Mouse (Mus musculus) heart, embryonic 13.5 days (tissue): ENCODE results near the gene Strip1. TPM values are rescaled to one million over a fixed set of nuclear protein-coding genes. Genes with fewer than 3 reads are reported as not detected.

ENCODE experiments used
- ATAC-seq: fragments of 200-750 bp; cut with Nextera tagmentation; 2 replicates; pipeline ENCODE4 v1.8.0; 2017; ENCODE audit warnings: moderate TSS enrichment; ENCODE audit not compliant: insufficient number of reproducible peaks, low FRiP score, low TSS enrichment; ENCODE audit errors: extremely low read depth
- H3K27ac ChIP-seq: fragments of 300-500 bp; sonication (generic); replicated peaks from 2 replicates; pipeline ENCODE4 v1.5.1; 2015; ENCODE audit warnings: moderate library complexity, mild to moderate bottlenecking, inconsistent platforms
- H3K27me3 ChIP-seq: fragments of 300-500 bp; sonication (generic); replicated peaks from 2 replicates; pipeline ENCODE4 v1.6.1; 2015; ENCODE audit warnings: mild to moderate bottlenecking, inconsistent platforms
- H3K36me3 ChIP-seq: fragments of 300-500 bp; sonication (generic); 2 replicates; pipeline ENCODE4 v1.6.1; 2015; ENCODE audit warnings: mild to moderate bottlenecking, inconsistent platforms
- H3K4me1 ChIP-seq: fragments of 300-500 bp; sonication (generic); 2 replicates; pipeline ENCODE4 v1.6.1; 2015; ENCODE audit warnings: inconsistent platforms
- H3K4me2 ChIP-seq: fragments of 300-500 bp; sonication (generic); 2 replicates; pipeline ENCODE4 v1.6.1; 2015; ENCODE audit warnings: inconsistent platforms, mild to moderate bottlenecking, moderate library complexity
- H3K4me3 ChIP-seq: fragments of 300-500 bp; sonication (generic); 2 replicates; pipeline ENCODE4 v1.5.1; 2015; ENCODE audit warnings: moderate library complexity, mild to moderate bottlenecking, inconsistent platforms
- H3K9ac ChIP-seq: fragments of 300-500 bp; sonication (generic); 2 replicates; pipeline ENCODE4 v1.6.1; 2015; ENCODE audit warnings: inconsistent platforms, mild to moderate bottlenecking, moderate library complexity
- H3K9me3 ChIP-seq: fragments of 300-500 bp; sonication (generic); 2 replicates; pipeline ENCODE4 v1.6.1; 2016; ENCODE audit warnings: inconsistent platforms
- WGBS: fragments of 180-500 bp; shearing (Covaris S2); methylation state at CpG from one replicate; pipeline ENCODE4 v1.1.7; 2015; ENCODE audit warnings: mixed read lengths; 5-methylcytosine and 5-hydroxymethylcytosine counted together
- polyA plus RNA-seq: library from polyadenylated mRNA; unstranded; fragments of >200 nt; fragmentation: Nextera tagmentation; extraction: Ambion mirVana; gene quantifications from 2 replicates; pipeline ENCODE4 v1.2.1, GENCODE M21; 2015

The Strip1 gene
- polyA plus RNA-seq, 1 experiment from 2014 or later = 36.3 TPM

- H3K9me3 ChIP-seq = no peaks in the 10 kb centered on the region
- H3K27ac ChIP-seq = peak overlapping the region; percentile 91
- H3K4me3 ChIP-seq = no peak overlapping the region
- no peak overlapping the region for H3K4me2 ChIP-seq
- WGBS = 12% methylated on average over 3 of the region's 3 CpGs
- no peak for ATAC-seq
- peak overlapping the region; percentile 1; the same call in 1 of the 2 replicates for H3K9ac ChIP-seq
- H3K36me3 ChIP-seq = no peaks in the 10 kb centered on the region
- H3K27me3 ChIP-seq = peaks cover 21% of the 10 kb centered on the region
- H3K4me1 ChIP-seq = peaks cover 91% of the 10 kb centered on the region
Measured at GRCm38 (mm10) chr3:107565331-107565730, 66.2 kb downstream of the Strip1 start.

- peak; percentile 26; the same call in 1 of the 2 replicates for ATAC-seq
- Histone ChIP-seq H3K27me3 (peaks cover 24% of the 10 kb centered on the region), H3K36me3 (no peaks in the 10 kb centered on the region), H3K9me3 (no peaks in the 10 kb centered on the region), H3K9ac (peak overlapping the region; percentile 64; the same call in 1 of the 2 replicates), H3K4me2 (no peak overlapping the region), H3K4me3 (no peak overlapping the region), H3K27ac (peak overlapping the region; percentile 91), H3K4me1 (peaks cover 87% of the 10 kb centered on the region)
- WGBS = 8% methylated on average over 4 of the region's 4 CpGs
Measured at GRCm38 (mm10) chr3:107563880-107564279, 67.6 kb downstream of the Strip1 start.

DNA sequence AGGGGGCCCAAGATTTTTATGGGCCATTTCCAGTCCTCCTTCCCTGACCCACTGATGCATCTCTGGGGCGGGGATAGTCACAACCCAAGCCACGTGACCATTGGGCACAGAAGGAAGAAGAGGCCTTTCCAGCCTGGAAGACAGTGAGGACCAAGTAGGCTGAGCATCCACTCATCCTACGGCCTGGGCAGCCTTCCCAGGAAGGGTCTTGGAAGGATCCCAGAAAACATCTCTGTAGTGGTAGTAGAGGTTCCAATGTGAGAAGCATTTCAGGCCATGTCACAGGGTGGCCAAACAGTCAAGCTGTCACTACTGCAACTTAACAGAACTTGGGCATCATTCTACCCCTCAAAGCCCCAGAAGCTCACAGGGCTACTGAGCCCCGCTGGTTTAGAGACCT is 68.9 kb downstream of the Strip1 start:
- H3K4me1 ChIP-seq = peaks cover 74% of the 10 kb centered on the region
- H3K9ac ChIP-seq = no peak overlapping the region
- H3K36me3 ChIP-seq = no peaks in the 10 kb centered on the region
- no peak overlapping the region for H3K4me2 ChIP-seq
- peak overlapping the region; percentile 91 for H3K27ac ChIP-seq
- ATAC-seq = no peak
- no peak overlapping the region for H3K4me3 ChIP-seq
- 86% methylated on average over 4 of the region's 4 CpGs for WGBS
- H3K9me3 ChIP-seq = no peaks in the 10 kb centered on the region
- peaks cover 31% of the 10 kb centered on the region for H3K27me3 ChIP-seq

Other genes with a start within 250 kb of the Strip1 start
- gene Kcnc4, start 172.1 kb downstream of the Strip1 start, polyA plus RNA-seq = 0.06 and 0.07 TPM in 2 replicates
- 4.1 and 4.7 TPM in 2 replicates for gene Slc6a17, start 113.7 kb downstream of the Strip1 start, polyA plus RNA-seq
- not detected in 2 replicates for gene Ubl4b, start 76.6 kb downstream of the Strip1 start, polyA plus RNA-seq
- 0.28 and 0.53 TPM in 2 replicates for gene Alx3, start 36.7 kb downstream of the Strip1 start, polyA plus RNA-seq
- not detected in 2 replicates for gene Gm10961, start 372 bp downstream of the Strip1 start, polyA plus RNA-seq
- gene Ahcyl1, start 64.9 kb upstream of the Strip1 start, polyA plus RNA-seq = 45.8 and 48.9 TPM in 2 replicates
- gene Csf1, start 128.8 kb upstream of the Strip1 start, polyA plus RNA-seq = 8.3 and 11.6 TPM in 2 replicates
- not detected in 2 replicates for gene Eps8l3, start 245.5 kb upstream of the Strip1 start, polyA plus RNA-seq